Mouse (Mus musculus): ENCODE data around the gene Prr36. TPM values are rescaled to one million over a fixed set of nuclear protein-coding genes. Genes with fewer than 3 reads are reported as not detected.
"Not testable (repeated sequence)": the region's sequence is repeated elsewhere in the genome, so short reads cannot be mapped to it uniquely, and the experiment has no call there.

Gene Prr36
- polyA plus RNA-seq, 1 experiment from 2014 or later = 4.4 TPM

GRCm38 (mm10) chr8:4256911-4257310 lies 39.7 kb upstream of the Prr36 start:
- Histone ChIP-seq H3K27me3 (ENCODE audit: control insufficient read depth, insufficient read depth, low read depth, low read length) (no peaks in the 10 kb centered on the region), H3K9me3 (ENCODE audit: control insufficient read depth, low read length) (no peaks in the 10 kb centered on the region), H3K36me3 (ENCODE audit: control insufficient read depth, insufficient read depth, low read length) (peaks cover 6% of the 10 kb centered on the region), H3K4me2 (ENCODE audit: low read depth, low read length) (no peak overlapping the region), H3K27ac (ENCODE audit: low read length) (no peak overlapping the region), H3K9ac (ENCODE audit: low read length) (no peak overlapping the region), H3K4me3 (ENCODE audit: low read length) (no peak overlapping the region), H3K4me1 (replicated peaks; ENCODE audit: control insufficient read depth, insufficient read depth, low read length) (peaks cover 22% of the 10 kb centered on the region)
- ATAC-seq (ENCODE audit: low read depth) = no peak
- WGBS = 48% methylated on average over 4 of the region's 4 CpGs

DNA sequence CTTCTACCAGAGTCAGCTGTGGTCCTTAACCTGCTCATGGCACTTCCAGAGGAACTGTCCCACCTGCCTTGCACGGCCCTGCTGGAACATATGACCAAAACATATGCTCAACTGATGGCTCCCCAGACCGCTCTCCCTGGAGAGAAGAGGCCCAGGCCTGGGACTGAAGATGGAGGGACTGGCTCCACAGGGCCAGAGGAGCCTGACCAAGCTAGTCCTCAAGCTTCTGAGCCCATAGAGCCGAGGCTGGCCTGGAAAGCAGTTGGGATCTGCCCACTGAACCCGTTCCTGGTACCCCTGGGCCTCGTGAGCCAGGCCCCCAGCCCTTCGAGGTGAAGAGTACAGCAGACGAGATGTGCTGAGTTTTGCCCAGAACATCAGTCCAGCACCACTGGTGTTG lies 38.2 kb upstream of the Prr36 start:
- peaks cover 24% of the 10 kb centered on the region for H3K4me1 ChIP-seq (replicated peaks; ENCODE audit: control insufficient read depth, insufficient read depth, low read length)
- H3K4me2 ChIP-seq (ENCODE audit: low read depth, low read length); H3K27ac ChIP-seq (ENCODE audit: low read length); H3K36me3 ChIP-seq (ENCODE audit: control insufficient read depth, insufficient read depth, low read length); H3K27me3 ChIP-seq (ENCODE audit: control insufficient read depth, insufficient read depth, low read depth, low read length); H3K9ac ChIP-seq (ENCODE audit: low read length); H3K9me3 ChIP-seq (ENCODE audit: control insufficient read depth, low read length); ATAC-seq (ENCODE audit: low read depth); H3K4me3 ChIP-seq (ENCODE audit: low read length): not testable (repeated sequence)
- 78% methylated on average over 7 of the region's 7 CpGs for WGBS

DNA sequence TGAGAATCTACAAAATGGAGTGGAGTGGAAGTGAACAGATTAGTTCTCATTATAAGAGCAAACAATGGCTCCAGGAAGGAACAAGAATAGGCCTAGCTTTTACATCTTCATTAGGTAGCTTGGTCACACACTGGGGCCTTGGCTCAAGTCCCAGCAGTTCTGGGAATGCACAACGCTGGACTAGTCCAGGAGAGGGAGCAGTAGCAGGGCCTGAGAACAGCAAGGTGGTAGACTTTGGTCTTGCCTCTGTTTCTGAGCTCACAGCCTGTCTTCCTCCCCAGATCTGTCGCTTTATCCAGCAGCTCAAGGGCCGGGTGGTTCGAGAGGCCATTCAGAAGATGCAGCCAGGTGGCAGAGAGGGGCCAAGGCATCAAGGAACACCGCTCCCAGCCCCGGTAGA lies 36.7 kb upstream of the Prr36 start:
- Histone ChIP-seq H3K4me1 (replicated peaks; ENCODE audit: control insufficient read depth, insufficient read depth, low read length) (peaks cover 22% of the 10 kb centered on the region), H3K4me3 (ENCODE audit: low read length) (peak overlapping the region; percentile 96), H3K27ac (ENCODE audit: low read length) (no peak overlapping the region)

DNA sequence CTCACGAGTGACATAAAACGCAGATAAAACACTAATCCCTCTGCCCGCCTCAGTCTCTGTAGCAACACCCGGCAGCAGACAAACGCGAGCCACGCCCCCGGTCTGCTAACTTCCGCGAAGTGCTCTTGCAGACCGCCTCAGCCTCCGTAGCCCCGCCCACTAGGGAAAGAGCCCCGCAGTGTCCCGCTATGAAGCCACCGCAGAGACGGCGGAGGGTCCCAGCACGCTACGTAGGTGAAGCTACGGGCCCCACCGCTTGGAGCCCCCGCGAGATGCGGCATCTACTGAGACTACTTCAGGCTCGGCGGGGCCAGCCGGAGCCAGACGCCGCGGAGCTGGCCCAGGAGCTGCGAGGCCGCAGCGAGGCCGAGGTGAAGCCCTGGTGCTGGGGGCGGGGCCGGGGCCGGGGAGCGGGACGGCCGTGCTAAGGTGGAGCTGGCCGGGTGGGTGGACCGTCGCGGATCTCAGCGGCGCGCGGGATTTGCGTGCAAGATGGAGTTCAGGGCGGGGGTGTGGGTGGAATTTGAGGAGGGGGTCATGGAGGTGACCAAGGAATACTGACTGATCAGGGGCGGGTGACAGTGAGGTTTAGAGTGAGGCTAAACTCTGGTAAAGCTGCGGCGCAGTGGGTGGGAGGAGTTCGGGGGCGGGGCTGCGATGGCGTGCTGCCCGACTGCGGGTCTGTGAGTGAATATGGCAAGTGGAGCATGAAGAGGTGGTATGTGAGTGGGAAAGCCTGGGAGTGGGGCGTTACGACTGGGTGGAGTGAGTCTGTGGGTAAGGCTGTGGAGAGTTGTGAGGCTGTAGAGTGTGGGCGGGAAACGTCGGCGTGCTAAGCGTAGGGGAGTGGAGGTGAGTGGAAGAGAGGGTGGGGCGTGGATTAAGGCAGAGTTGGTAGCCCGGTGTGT lies 35.9 kb upstream of the Prr36 start, which contains the start of gene Snapc2:
Gene Snapc2, plus strand, starts transcription at position 147 of the 908 bp plus-strand sequence.
- Histone ChIP-seq H3K4me1 (replicated peaks; ENCODE audit: control insufficient read depth, insufficient read depth, low read length) (peaks cover 23% of the 10 kb centered on the region), H3K4me2 (ENCODE audit: low read depth, low read length) (peak within 1 kb of the TSS; percentile 75), H3K27ac (ENCODE audit: low read length) (peak within 1 kb of the TSS; percentile 90), H3K9me3 (ENCODE audit: control insufficient read depth, low read length) (no peaks in the 10 kb centered on the region), H3K9ac (ENCODE audit: low read length) (peak within 1 kb of the TSS; percentile 97), H3K27me3 (ENCODE audit: control insufficient read depth, insufficient read depth, low read depth, low read length) (no peaks in the 10 kb centered on the region), H3K36me3 (ENCODE audit: control insufficient read depth, insufficient read depth, low read length) (peaks cover 5% of the 10 kb centered on the region; the same call in 1 of the 2 replicates), H3K4me3 (ENCODE audit: low read length) (peak within 1 kb of the TSS; percentile 96)
- ATAC-seq (ENCODE audit: low read depth) = peak; percentile 92
- WGBS = under 1% methylated on average over 69 of the region's 69 CpGs

More for the DNA sequence above, 36.7 kb upstream of the Prr36 start:
- ATAC-seq (ENCODE audit: low read depth) = no peak
- H3K27me3 ChIP-seq (ENCODE audit: control insufficient read depth, insufficient read depth, low read depth, low read length) = no peaks in the 10 kb centered on the region
- WGBS = 59% methylated on average over 6 of the region's 6 CpGs
- H3K9ac ChIP-seq (ENCODE audit: low read length) = peak overlapping the region; percentile 97
- H3K9me3 ChIP-seq (ENCODE audit: control insufficient read depth, low read length) = no peaks in the 10 kb centered on the region
- peaks cover 5% of the 10 kb centered on the region; the same call in 1 of the 2 replicates for H3K36me3 ChIP-seq (ENCODE audit: control insufficient read depth, insufficient read depth, low read length)
- peak overlapping the region; percentile 75 for H3K4me2 ChIP-seq (ENCODE audit: low read depth, low read length)

GRCm38 (mm10) chr8:4252116-4252760 lies 35.0 kb upstream of the Prr36 start:
- Histone ChIP-seq H3K36me3 (ENCODE audit: control insufficient read depth, insufficient read depth, low read length) (peaks cover 5% of the 10 kb centered on the region; the same call in 1 of the 2 replicates), H3K27me3 (ENCODE audit: control insufficient read depth, insufficient read depth, low read depth, low read length) (no peaks in the 10 kb centered on the region), H3K9me3 (ENCODE audit: control insufficient read depth, low read length) (no peaks in the 10 kb centered on the region), H3K4me3 (ENCODE audit: low read length) (peak overlapping the region; percentile 96), H3K4me2 (ENCODE audit: low read depth, low read length) (peak overlapping the region; percentile 75), H3K4me1 (replicated peaks; ENCODE audit: control insufficient read depth, insufficient read depth, low read length) (peaks cover 18% of the 10 kb centered on the region), H3K9ac (ENCODE audit: low read length) (peak overlapping the region; percentile 97), H3K27ac (ENCODE audit: low read length) (no peak overlapping the region)
- ATAC-seq (ENCODE audit: low read depth) = no peak
- WGBS = 42% methylated on average over 8 of the region's 8 CpGs

DNA sequence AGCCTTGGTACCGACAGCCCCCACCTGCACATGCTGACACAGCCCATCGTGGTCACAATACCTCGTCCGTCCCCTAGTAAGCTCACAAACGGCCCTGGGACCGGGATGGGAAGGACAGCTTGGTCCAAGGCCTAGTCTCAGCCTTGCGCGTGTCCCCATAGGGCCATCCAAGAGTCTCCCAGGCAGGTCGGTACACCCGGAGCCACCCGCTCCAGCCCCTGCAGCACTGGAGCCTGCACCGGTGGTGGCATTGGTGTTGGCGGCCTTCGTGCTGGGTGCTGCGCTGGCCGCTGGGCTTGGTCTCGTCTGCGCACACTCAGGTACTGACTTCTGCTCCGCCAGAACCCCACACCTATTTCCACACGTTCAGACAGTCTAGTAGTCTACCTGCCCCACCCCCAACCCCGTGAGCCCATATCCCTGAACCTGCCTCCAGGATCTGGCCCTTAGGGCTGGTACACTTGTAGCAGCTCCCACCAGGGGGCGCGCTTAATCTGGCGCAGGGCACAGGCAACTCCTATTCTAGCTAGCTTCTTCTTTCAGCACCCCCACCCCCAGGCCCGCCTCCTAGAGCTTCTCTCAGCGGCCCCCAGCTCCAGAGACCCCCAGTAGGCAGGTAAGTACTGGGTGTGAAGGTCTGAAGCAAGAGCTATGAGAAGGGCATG lies 33.2 kb upstream of the Prr36 start:
- no peak overlapping the region for H3K9ac ChIP-seq (ENCODE audit: low read length)
- peak; percentile 16; the same call in 1 of the 2 replicates for ATAC-seq (ENCODE audit: low read depth)
- H3K9me3 ChIP-seq (ENCODE audit: control insufficient read depth, low read length) = no peaks in the 10 kb centered on the region
- 37% methylated on average over 26 of the region's 26 CpGs for WGBS
- H3K27ac ChIP-seq (ENCODE audit: low read length) = no peak overlapping the region
- peaks cover 12% of the 10 kb centered on the region for H3K36me3 ChIP-seq (ENCODE audit: control insufficient read depth, insufficient read depth, low read length)
- H3K4me3 ChIP-seq (ENCODE audit: low read length) = no peak overlapping the region
- no peak overlapping the region for H3K4me2 ChIP-seq (ENCODE audit: low read depth, low read length)
- peaks cover 18% of the 10 kb centered on the region for H3K4me1 ChIP-seq (replicated peaks; ENCODE audit: control insufficient read depth, insufficient read depth, low read length)
- H3K27me3 ChIP-seq (ENCODE audit: control insufficient read depth, insufficient read depth, low read depth, low read length) = no peaks in the 10 kb centered on the region

GRCm38 (mm10) chr8:4249213-4249612 lies 32.0 kb upstream of the Prr36 start:
- Histone ChIP-seq H3K4me1 (replicated peaks; ENCODE audit: control insufficient read depth, insufficient read depth, low read length) (peaks cover 17% of the 10 kb centered on the region), H3K4me2 (ENCODE audit: low read depth, low read length) (no peak overlapping the region), H3K27ac (ENCODE audit: low read length) (no peak overlapping the region), H3K9me3 (ENCODE audit: control insufficient read depth, low read length) (no peaks in the 10 kb centered on the region), H3K36me3 (ENCODE audit: control insufficient read depth, insufficient read depth, low read length) (peaks cover 21% of the 10 kb centered on the region), H3K9ac (ENCODE audit: low read length) (no peak overlapping the region), H3K27me3 (ENCODE audit: control insufficient read depth, insufficient read depth, low read depth, low read length) (no peaks in the 10 kb centered on the region), H3K4me3 (ENCODE audit: low read length) (no peak overlapping the region)
- 21% methylated on average over 29 of the region's 29 CpGs for WGBS
- no peak for ATAC-seq (ENCODE audit: low read depth)

GRCm38 (mm10) chr8:4247951-4248540 lies 30.8 kb upstream of the Prr36 start, which contains the start of gene Tgfbr3l:
Tgfbr3l (plus strand) TSS chr8:4248214.
- H3K36me3 ChIP-seq (ENCODE audit: control insufficient read depth, insufficient read depth, low read length) = peaks cover 32% of the 10 kb centered on the region
- no peak within 1 kb of the TSS for H3K9ac ChIP-seq (ENCODE audit: low read length)
- no peaks in the 10 kb centered on the region for H3K27me3 ChIP-seq (ENCODE audit: control insufficient read depth, insufficient read depth, low read depth, low read length)
- H3K27ac ChIP-seq (ENCODE audit: low read length) = no peak within 1 kb of the TSS
- no peak within 1 kb of the TSS for H3K4me2 ChIP-seq (ENCODE audit: low read depth, low read length)
- H3K9me3 ChIP-seq (ENCODE audit: control insufficient read depth, low read length) = no peaks in the 10 kb centered on the region
- 76% methylated on average over 15 of the region's 15 CpGs for WGBS
- no peak for ATAC-seq (ENCODE audit: low read depth)
- H3K4me3 ChIP-seq (ENCODE audit: low read length) = no peak within 1 kb of the TSS
- peaks cover 10% of the 10 kb centered on the region; the same call in 1 of the 2 replicates for H3K4me1 ChIP-seq (replicated peaks; ENCODE audit: control insufficient read depth, insufficient read depth, low read length)
